Mouse (Mus musculus): ENCODE data around the gene Scaf4.
"Not testable (repeated sequence)": the region's sequence is repeated elsewhere in the genome, so short reads cannot be mapped to it uniquely, and the experiment has no call there.

Gene Scaf4

GRCm38 (mm10) chr16:90239128-90239746 is 45.1 kb downstream of the Scaf4 start:
- DNase-seq (ENCODE audit: extremely low spot score, low spot score) = no peak

GRCm38 (mm10) chr16:90235188-90235587 is 49.1 kb downstream of the Scaf4 start:
- DNase-seq (ENCODE audit: extremely low spot score, low spot score) = no peak

GRCm38 (mm10) chr16:90234617-90235016 is 49.7 kb downstream of the Scaf4 start:
- no peak for DNase-seq (ENCODE audit: extremely low spot score, low spot score)

- DNase-seq (ENCODE audit: extremely low spot score, low spot score) = no peak
These were observed 50.6 kb downstream of the Scaf4 start for GRCm38 (mm10) chr16:90233702-90234101.

- DNase-seq (ENCODE audit: extremely low spot score, low spot score) = no peak
These were observed 53.0 kb downstream of the Scaf4 start for GRCm38 (mm10) chr16:90231302-90231701.

DNA sequence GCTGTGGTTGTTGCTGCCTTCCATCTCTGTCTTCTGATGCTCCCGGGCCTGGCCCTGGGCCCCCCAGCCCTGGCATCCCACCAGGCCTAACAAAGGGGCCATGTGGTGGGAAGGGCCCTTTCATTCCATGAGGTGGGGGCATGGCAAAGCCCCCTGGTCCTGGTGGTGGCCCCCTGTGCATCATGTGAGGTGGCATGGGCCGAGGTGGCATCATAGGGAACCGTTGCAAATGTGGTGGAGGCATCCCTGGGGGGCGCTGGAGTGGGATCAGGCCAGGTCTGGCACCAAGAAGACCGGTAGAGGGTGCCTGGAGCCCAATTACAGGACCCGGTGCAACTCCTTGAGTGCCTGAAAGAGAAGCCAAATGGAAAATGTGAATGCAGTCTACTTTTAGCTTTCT is 54.4 kb downstream of the Scaf4 start:
- DNase-seq (ENCODE audit: extremely low spot score, low spot score) = no peak

DNA sequence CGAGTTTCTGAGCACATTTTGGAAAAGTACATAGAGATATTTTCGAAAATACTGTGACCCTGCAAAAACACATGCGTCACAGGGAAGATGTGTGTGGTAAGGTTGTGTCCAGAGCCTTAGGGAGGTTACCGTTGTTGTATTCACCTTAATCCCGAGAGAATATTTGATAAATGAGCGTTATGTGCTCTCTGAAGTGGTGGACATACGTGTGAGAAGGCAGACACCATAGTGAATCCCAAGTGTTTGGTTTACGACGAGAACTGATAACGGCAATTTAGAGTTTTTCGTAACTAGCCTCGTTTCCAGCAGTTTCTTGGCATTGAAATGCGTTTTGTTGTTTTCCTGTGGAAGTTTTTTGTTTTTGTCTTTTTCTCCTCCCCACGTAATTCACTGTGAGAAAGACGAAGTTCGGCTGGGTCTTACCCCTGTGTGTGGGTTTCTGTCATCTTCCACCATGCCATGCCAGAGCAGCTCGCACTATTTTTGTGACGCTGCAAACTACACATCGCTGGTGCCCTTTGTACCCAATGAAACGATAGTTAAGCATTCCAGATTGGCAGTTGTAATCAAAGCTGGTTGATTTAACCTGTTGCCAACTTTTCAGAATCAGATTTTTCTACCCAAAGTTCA is 62.7 kb downstream of the Scaf4 start:
- DNase-seq (ENCODE audit: extremely low spot score, low spot score) = no peak

DNA sequence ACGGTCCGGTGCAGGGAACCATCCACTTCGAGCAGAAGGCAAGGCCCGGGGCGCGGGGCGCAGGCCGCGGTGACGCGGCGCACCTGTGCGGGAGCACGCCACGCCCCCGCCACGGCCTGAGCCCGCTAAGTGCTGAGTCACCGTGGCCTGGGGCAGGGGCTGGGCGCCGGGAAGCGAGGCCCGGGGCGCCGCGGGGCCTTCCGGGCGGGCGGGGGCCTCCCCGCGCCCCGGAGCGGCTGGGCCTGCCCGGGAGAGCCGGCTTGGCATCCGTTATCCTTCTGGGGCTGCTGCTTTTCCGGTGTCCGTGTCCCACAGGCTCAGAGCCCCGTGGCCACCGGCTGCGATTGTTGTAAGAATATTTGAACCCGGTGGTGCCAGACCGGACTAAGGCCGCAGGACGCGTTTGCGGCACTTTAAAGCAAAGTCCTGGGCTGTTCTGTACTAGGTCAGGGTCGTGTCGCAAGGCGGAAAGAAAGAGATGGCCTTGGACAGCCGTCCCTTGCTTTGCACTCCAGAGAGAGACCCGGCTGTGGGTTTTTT is 63.3 kb downstream of the Scaf4 start:
- no peak for DNase-seq (ENCODE audit: extremely low spot score, low spot score)

GRCm38 (mm10) chr16:90220026-90220891 is 64.0 kb downstream of the Scaf4 start, which contains the start of gene Sod1:
TSS of gene Sod1 (plus strand) at chr16:90220754.
- peak; percentile 97 for DNase-seq (ENCODE audit: extremely low spot score, low spot score)

GRCm38 (mm10) chr16:90219445-90219844 is 64.9 kb downstream of the Scaf4 start:
- not testable (repeated sequence) for DNase-seq (ENCODE audit: extremely low spot score, low spot score)

- DNase-seq (ENCODE audit: extremely low spot score, low spot score) = no peak
These were observed 66.4 kb downstream of the Scaf4 start for GRCm38 (mm10) chr16:90217926-90218325.

DNA sequence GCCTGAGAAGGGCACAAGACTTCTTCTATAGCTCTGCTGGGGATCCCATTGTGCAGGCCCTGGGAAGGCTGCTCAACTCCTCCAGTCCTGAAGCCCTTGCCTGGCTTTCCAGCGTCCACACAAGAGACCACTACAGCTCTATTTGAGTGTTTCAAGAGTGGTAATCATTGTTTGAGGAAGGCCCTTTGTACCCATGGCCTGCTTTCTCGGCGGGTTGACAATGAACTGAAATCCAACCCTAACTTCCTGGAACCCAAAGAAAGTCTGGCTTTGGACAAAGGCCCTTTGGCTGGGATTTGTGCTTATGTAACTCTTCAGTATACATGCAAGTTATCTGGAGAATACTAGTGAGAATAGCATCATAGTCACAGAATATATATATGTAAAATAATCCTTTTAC is 66.9 kb downstream of the Scaf4 start:
- DNase-seq (ENCODE audit: extremely low spot score, low spot score) = no peak

DNA sequence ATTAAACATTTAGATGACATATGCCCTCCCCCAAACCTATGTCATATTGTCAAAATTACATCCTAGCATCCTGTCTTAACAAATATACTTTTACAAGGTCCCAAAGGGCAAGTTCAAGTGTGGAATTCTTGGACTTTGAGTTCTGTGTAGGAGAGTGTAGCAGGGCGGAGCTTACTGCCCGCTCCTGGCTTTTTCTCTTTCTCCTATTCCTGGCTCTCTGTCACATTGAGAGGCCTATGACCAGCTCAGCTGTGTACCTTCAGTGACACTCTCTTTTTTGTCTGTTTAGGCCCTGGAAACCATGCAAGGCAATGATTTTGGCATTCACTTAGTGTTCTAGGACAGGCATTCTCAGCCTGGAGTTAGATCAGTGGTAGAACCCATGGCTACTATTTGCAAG is 67.9 kb downstream of the Scaf4 start:
- no peak for DNase-seq (ENCODE audit: extremely low spot score, low spot score)

DNA sequence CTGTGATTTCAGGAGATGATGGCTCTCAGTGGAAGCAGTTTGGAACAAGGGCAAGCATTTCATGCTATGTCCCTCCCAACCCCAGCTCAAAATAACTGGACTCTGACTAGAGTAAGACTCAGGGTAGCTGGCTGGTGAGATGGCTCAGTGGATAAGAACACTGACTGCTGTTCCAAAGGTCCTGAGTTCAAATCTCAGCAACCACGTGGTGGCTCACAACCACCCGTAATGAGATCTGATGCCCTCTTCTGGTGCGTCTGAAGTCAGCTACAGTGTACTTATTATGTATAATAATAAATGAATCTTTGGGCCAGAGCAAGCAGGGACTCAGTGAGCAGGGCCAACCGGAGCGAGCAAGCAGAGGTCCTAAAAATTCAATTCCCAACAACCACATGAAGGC is 68.4 kb downstream of the Scaf4 start:
- not testable (repeated sequence) for DNase-seq (ENCODE audit: extremely low spot score, low spot score)

- no peak for DNase-seq (ENCODE audit: extremely low spot score, low spot score)
These were observed 69.4 kb downstream of the Scaf4 start for GRCm38 (mm10) chr16:90214731-90215565.

GRCm38 (mm10) chr16:90213477-90214339 is 70.6 kb downstream of the Scaf4 start:
- no peak for DNase-seq (ENCODE audit: extremely low spot score, low spot score)

GRCm38 (mm10) chr16:90211767-90212166 is 72.5 kb downstream of the Scaf4 start:
- no peak for DNase-seq (ENCODE audit: extremely low spot score, low spot score)

- no peak for DNase-seq (ENCODE audit: extremely low spot score, low spot score)
These were observed 73.6 kb downstream of the Scaf4 start for GRCm38 (mm10) chr16:90210717-90211116.

DNA sequence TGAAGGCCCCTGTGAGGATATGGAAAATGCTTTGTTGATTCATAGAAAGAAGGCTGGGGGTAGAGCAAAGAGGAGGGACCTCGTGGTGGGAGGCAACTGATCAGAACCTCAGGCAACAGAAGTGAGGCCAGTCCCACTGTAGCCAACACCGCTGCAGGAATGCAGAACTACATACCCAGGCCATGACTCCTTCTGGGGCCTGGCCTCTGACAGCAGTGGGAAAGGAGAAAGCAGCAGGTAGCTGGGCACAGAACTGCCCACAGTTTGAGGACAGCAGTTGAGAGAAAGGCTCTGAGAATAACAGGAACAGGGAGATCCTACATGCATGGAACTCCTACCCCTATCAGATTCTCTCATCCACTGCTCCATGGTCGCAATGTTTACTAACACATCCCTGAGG is 75.3 kb downstream of the Scaf4 start:
- DNase-seq (ENCODE audit: extremely low spot score, low spot score) = no peak

DNA sequence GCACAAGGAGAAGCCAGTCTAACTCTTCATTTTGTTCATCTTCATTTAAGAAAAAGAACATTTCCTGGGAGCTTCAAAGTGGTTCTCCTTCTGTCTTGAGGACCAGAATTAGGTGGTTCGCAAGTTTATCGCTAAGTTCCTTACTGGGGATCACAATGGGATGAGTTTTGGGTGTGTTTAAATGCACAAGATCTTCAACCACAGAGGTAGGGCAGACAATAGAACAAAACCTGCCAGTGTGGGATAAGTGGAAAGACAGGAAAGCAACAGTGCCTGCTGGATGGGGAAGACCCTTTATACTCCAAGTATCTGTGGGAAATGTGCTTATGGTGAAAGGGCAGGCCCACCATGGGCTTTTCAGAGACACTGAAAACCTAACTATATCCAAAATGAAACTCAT is 79.4 kb downstream of the Scaf4 start:
- no peak for DNase-seq (ENCODE audit: extremely low spot score, low spot score)

All from neural tube, embryonic 10.5 days (tissue).